Mouse (Mus musculus) heart, postnatal 4 days (tissue): ENCODE results near the gene Nup210l. TPM values are rescaled to one million over a fixed set of nuclear protein-coding genes. Genes with fewer than 3 reads are reported as not detected.

Source experiments
- DNase-seq: peaks from one replicate; pipeline ENCODE4 v3.0.0; 2021
- total RNA-seq, 2 experiments: library from RNA; stranded (reverse); gene quantifications; 2 replicates each; pipeline ENCODE4 v1.2.3; 2021

Gene Nup210l
- total RNA-seq = under 1 TPM; 0.12 to 0.23 TPM

DNA sequence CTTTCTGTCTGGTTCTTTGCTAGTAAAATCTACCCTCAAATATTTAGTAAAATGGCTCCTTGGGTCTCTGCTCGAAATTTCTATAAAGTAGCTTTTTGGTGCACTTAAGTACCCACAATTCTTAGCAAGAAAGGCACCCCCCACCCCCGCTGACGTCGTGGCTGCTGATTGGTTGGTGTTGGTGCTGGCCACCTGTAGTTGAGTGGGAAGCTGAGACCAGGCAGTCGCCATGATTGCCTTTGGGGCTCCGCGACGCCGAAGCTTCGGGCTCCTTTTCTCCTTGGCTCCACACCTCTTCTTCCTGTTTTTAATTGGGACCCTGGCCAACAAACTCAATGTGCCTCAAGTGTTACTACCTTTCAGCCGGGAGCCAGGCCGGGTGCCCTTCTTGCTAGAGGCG lies at the start of gene Nup210l:
Gene Nup210l, plus strand, starts transcription at position 195 of the 400 bp plus-strand sequence.
- no peak for DNase-seq

DNA sequence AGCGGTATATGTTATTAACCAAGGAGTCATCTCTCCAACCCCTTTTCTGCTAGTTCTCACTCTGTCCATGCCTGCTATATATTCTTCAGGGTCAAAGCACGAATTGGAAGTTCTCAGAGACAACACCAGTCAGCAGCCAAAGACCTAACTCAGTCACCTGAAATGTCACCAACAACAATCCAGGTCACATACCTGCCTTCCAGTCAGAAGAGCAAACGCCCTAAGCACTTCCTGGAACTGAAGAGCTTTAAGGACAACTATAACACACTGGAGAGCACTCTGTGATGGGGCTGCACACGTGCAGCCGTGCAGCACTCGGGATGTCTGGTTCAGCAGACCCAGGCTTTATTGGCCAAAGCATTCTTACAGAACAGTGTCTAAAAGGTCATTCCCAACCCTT lies 42.4 kb upstream of the Nup210l start:
- no peak for DNase-seq

DNA sequence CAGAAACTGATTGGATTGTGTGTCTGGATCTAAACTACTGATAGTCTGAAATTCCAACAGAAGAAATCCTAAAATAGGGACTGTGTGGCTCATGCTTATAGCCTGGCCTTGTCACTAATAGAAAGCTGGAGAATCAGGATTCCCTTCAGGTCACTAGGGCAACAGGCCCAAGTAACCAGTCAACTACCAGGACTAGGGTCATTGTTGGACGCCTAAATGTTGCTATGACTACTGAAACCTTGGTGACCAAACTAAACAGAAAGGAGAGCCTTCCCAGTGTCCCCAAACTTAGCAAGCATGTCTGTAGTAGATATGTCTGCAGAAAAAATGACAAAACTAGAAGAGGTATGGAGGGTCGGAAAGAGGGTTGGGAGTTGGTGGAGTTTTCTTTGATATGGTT lies 41.4 kb upstream of the Nup210l start:
- DNase-seq = no peak

DNA sequence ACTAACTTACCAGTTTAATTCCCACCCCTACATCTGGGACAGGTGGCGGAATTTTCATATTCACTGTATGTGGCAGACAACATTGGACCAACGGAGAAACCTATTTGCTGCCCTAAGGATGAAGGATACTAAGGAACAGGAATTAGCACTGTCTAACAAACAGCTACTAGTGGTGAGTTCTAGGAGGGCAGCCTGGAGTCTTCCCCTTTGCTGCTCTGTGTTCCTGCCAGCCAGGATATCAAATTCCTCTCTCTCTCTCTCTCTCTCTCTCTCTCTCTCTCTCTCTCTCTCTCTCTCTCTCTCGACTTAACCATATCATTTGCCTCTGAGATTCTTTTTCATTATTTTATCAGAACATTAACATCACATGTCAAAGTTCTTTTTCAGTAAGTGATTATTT lies 39.5 kb upstream of the Nup210l start:
- no peak for DNase-seq

DNA sequence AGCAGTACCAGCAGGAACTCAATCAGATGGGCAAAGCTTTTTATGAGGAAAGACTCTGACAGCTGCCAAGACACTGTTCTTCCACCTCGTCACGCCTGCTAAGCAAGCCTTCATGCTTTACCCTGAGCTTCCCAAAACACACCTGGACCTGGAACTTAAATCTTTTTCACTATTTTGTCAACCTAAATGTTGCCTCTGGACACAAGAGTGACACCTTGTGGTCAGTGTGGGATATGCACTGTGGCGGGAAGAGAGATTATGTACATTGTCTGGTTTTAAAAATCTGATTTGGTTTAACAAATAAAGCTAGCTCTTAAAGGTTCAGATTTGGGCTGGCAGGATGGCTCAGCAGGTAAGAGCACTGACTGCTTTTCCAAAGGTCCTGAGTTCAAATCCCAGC lies 38.4 kb upstream of the Nup210l start:
- DNase-seq = peak; percentile 55

DNA sequence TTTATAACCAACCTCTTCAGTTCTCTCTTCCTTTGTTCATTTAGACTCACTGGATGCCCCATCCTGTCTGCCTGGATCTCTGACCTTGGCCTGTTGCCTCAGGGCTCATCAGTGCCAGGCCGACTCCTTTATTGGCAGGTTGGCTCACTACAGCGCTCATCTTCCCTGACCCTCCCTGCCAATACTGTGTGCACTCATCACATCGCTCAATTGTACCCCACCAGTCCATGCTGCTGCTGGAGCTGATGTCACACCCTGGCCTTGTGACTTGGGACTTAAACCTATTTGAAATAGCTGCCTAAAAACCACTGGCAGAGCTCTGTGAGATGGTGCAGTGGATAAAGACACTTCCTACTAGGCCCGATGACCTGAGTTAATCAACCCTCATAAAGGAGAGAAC lies 36.1 kb upstream of the Nup210l start:
- no peak for DNase-seq

DNA sequence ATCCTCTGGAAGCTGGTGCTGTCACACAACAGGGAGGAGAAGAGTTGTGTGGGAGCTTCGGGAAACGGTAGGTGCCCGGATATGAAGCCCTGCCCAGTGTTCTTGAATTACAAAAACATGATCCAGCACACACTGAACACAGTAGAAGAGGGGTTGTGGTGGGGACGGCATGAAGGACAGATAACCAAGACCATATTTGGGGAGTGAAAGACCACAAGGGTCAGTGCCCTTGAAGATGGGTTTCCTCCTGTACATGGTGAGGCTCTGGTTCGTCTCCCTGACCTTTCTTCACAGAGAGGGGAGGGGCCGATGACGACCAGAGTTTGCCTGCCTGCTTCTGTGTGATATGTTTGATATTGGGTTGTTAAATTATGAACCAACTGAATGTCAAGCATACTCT lies 34.2 kb upstream of the Nup210l start:
- DNase-seq = no peak

DNA sequence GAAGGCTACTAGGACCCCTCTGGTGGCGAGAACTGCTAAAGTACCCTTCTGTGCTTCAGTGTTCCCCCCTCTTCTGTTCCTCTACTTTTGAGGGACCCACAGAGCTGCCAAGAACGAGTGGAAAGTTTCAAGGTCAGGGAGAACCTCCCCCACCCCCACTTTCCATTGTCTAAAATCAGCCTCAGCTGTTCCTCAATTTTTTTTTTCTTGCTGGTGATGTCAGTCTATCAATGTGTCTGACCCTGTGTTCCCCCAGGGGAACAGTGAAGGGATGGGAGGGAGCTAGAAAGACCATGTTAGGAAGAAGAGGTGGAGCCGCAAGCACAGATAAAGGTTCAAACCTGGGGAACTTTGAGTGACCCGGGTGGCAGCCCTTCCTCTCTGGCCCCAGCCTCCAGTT lies 31.6 kb upstream of the Nup210l start, which contains the start of gene Tpm3:
Gene Tpm3, plus strand, starts transcription at position 356 of the 400 bp plus-strand sequence.
- DNase-seq = no peak

DNA sequence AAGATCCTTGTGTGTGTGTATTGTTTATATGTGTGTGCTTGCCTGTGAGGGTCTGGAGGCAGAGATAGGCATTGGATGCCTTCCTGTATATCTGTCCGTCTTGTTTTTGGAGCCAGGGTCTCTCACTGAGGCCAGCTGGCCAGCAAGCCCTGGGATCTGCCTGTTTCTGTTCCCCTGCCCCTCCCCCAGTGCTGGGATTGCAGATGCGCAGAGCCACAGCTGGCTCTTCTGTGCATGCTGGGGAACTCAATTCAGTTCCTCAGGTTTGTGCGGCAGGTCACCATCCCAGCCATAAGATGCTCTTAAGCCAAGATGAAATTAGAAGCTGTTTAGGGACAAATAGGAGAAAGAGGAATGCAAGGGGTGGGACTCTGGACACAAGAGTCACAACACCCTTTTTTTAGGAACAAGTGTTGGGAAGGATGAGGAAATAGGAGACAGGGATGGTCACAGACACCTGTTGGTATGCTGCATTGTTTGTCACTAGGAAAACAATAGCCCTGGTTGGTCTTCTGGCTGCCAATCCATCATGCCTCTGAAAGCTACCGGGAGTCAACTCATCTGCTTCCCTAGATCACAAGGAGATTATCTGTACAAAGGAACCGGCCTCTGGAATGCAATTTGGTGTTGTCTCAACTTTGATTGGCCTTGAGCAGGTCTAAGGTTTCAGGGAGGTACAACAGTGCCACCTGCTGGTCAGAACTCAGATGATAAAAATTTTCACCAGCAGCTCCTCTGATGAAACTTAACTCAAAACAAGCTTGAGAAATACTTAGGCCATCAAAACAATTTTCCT lies 26.8 kb upstream of the Nup210l start:
- DNase-seq = peak; percentile 89

DNA sequence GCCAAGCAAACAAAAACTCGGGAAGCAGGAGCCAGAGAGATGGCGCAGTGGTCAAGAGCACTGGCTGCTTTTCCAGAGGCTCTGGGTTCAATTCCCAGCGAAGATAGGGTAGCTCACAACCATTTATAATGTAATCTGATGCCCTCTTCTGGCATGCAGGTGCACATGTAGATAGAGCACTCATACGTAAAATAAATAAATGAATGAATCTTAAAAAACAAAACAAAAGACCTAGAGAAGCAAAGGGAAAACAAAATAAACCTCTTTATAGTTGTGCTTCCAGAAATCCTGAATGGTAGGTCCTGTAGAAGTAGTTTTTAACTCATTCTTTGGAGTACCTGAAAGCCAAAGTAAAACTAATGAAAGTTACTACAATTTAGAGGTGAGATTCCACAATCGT lies 25.7 kb upstream of the Nup210l start:
- no peak for DNase-seq

DNA sequence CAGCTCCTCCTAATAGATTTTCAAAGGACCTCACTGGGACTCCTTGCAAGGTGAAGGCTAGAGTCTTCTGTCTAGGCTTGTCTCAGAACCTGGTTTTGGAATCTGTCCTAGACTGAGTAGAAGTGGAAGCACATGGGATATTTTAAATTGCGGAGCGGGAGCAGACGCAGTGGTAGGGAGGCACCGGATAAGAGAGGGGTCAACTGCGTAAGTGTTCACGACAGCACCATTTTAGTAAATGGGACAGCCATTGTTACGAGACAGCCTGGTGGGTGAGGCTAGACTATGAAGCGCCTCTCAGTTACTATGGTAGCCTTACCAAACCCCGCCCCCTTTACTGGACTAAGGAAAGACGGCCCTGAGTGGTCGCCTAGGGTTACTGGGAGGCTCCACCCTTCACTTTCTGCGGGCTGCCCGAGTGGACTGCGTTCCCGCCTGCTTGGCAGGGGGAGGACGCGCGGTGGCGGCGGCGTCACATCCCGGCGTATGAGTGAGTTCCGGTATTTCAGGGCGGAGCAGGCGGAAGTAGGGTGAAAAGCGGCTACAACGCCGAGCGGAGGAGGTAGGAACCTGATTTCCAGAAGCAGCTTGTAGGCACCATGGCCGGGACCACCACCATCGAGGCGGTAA lies 24.7 kb upstream of the Nup210l start:
- DNase-seq = peak; percentile 94

DNA sequence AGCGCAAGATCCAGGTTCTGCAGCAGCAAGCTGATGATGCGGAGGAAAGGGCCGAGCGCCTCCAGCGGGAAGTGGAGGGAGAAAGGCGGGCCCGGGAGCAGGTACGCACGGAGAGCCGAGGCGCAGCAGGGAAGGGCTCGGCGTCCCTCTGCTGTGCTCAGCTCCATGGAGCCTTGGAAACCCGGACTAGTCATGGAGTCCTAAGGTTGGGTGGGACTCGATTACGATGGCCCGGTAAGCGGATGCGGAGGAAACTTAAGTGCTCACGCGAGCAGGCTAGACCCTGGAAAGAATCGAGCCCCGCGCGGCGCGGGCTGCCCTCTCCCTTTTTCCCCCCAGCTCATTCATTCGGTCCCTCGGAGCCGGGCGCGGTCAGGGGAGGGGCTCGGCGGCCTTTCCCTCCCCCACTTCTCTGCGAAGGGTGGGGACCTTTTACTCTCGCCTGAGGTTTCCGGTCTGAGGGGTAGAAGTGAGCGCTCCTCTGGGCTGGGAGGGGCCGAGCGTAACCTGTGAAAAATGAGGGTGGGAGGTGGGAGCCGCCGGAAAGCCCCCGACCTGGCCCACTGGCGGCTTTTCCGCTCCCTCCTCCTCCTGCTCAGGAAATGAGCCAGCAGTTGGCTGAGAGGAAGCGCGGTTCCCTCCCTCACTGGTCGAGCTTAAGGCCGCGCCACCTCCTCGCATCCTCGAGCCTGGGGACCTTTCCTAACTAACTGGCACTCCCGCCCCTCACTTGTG lies 24.0 kb upstream of the Nup210l start:
- peak; percentile 81 for DNase-seq

DNA sequence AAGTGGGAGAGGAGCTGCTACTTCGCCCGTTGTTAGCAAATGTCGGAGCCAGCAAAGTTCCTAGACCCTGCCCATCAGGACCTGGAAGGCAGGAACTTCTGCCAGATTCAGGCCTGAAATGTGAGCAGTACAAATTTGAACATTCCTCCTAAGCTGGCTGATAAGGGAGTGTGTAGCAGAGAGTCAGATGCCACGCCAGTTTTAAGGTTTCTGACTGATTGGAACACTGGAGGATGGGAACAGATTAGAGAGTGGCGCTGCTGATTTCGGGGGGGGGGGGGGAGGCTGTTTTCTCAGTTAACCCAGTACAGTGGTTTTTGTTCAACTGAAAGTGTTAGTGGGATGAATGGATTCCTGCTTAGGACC lies 23.5 kb upstream of the Nup210l start:
- DNase-seq = no peak

DNA sequence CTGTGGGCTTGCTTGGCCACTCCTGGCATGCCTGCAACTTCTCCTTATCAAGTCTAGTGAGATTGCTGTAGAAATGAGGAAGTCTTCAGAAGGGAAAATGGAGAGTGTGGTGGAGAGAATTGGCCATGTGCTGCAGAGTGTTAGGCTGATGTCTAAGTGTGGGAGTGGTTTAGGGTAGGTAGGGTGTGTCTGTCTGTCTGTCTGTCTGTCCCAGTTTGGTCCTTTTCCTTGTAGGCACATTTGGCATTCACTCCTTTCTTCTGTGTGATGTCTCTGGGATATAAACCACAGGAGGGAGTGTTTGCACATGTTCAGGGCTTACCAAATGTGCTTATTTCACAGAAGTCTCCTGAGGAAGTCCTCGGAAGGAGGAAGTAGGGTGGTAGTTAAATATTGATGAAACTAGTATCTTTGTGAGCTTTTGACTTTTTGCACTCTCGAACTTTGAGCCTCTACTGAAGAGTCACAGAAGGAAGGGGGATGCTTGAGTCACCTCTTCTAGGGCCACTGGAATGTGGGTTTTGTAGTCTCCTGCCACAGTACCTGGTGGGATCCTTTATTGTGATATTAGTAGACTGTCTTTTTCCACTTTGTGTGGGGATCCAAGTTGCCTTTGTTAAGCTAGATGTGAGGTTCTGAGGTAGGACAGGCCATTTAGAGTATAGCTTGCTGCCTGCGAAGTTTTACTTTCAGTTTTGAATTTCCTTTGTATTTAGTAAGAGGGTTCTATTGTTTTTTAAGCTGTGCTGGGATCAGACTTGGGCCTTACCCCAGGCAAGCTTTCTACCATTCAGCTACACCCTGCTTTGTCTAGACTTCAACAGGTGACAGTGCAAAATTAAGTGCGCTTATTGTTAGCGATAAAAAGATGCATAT lies 22.3 kb upstream of the Nup210l start:
- no peak for DNase-seq

DNA sequence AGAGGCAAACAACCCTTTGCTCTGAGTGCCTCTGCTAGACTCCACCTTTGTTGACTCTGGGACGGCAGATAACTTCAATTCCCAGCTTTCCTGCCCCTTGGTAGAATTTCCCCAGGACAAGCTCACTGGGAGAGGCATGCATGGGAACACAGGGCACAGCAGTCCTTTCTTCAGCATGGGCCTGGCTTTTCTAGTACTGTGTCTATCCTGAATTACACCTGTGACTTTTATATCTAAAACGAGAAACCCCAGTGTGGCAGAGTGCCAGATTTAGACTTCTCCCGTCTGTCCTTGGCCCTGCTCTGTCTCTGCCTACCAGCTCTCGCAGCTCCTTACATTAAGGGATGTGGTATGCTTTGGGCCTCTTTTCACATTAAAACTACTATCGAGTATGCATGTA lies 20.9 kb upstream of the Nup210l start:
- DNase-seq = peak; percentile 29

DNA sequence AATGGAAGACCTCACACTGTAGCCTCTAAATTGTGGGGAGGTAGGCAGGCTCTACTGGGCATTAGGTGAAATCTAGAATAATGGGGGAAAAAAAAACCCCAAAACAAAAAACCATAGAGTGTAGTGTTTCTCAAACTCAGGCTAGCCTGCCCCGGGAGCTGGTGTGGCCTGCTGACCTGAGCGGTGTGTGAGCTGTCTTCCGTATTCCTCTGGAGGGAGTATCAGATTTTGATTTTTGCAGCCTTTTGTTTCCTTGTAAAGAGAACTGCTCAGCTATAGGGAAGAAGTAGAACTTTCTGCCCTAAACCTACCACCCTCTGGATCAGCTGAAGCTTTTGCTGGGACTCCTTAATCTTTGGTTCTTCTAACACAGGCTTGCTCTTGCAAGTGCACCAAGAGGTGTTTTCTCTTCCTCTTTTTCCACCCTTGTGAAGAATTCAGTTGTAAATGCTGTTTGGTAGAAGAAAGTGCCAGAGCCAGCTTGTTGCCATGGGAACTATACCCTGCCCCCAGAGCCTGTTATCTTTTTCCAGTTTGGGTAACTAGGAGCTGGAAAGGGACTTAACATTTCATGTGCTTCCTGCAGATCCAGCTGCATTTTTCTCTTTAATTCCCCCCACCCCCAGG lies 20.1 kb upstream of the Nup210l start:
- no peak for DNase-seq

DNA sequence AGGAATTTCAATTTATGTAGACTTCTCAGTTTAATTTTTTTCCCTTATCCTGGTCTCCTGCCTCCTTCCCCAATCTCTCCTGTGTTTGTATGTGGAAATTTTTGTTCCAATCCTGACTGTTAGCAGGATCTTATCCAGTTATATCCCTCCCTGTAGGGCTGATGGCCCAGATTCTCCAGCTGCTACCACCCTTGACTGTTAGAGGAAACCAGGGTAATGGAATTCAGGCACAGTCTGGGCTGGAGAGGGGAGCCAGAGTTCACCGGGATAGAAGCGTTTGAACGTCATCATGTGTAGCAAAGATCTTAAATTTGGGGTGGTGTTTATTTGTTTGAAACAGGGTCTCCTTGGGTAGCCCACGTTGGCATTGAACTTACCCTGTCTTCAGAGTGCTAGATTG lies 19.1 kb upstream of the Nup210l start:
- peak; percentile 24 for DNase-seq

DNA sequence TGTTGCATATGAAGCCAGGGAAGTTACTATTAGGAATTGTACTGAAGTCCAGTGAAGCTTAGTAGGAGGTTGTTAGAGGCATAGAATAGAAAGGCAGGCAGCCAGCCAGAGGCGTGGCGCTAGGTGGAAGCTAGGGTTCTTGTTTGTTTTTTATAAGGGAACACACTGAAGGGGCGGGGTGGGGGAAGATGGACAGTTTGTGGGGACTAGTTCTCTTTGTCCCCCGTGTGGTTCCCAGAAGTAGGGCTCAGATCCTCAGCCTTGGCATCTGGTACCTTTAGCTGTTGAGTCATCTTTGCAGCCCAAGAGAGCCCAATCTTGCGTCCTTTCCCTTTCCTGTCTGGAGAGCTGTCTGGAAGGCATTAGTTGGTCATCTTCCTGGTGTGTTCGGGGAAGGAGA lies 18.7 kb upstream of the Nup210l start:
- peak; percentile 24 for DNase-seq

DNA sequence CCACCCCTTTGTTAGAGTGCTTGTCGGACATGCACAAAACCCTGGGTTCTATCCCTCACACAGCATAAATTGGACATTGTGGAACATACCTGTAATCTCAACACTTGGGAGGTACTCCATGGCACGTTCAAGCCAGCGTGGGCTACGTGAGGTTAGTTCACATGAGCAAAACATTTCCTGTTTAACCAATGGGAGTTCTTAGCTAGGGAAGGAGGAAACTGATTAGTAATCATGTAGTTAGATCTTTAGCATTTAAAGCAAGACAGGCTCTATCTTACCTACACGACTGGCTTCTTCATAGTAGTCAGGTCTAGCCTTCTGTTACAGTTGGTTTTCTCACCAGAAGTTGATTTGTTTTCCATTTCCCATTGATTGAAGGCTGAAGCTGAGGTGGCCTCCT lies 17.9 kb upstream of the Nup210l start:
- no peak for DNase-seq

DNA sequence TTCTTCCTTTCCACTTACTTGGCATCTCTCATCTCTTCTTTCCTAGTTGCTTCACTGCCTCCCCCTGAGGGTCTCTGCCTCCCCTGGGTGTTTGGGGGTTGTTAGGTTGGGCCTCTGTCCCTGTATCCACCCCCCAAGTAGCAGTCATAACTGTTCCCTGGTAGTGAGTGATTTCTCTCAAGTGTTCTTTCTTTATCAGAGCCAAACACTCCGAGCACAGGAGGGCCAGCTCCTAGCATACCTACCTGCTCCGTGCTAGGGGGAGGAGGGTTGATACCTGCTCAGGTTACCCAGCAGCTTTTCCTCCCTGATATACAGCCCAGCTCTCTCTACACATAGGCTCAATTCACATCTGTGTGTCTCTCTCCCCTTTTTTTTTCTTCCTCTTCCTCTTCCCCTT lies 15.3 kb upstream of the Nup210l start:
- DNase-seq = no peak

DNA sequence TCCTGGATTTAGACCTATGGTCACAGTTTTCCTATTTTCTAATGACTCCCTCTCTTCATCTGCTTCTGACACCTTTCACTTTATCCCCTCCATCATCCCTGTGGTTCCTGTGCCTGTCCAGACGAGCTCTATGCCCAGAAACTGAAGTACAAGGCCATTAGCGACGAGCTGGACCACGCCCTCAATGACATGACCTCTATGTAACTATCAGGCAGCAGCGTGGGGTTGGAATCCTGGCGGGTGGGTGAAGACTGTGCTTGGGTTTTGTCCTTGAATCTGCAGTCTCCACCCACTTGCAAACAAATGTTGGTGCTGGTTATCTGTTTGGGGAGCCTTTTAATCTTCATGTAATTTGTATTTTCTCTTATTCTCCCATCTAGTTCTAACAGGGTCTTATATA lies 13.0 kb upstream of the Nup210l start:
- no peak for DNase-seq

DNA sequence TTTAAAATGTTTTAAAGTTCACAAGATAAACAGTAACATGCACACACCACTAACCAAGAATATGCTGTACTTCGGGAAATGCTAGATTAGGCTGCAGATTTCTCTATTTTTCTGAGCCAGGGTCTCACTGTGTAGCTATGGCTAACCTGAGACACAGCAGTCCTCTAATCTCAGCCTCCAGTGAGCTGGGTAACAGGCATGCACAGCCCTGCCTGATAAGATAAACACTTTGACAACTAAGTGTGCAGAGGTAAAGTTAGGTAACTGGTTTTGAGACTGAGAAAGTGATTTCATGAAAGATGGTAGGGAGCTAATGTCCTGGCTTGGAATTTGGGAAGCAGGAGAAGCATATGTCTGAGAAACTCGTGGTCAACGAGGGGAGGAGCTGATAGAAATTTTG lies 9.5 kb upstream of the Nup210l start:
- no peak for DNase-seq
